Mouse (Mus musculus) embryonic facial prominence, embryonic 13.5 days (tissue): ENCODE data around the gene Syt7. TPM values are rescaled to one million over a fixed set of nuclear protein-coding genes. Genes with fewer than 3 reads are reported as not detected.

Experiments
- ATAC-seq: fragments of 200-750 bp; cut with Nextera tagmentation; 2 replicates; pipeline ENCODE4 v1.8.0; 2017; ENCODE audit warnings: low read depth; ENCODE audit not compliant: insufficient number of reproducible peaks, insufficient read depth, low FRiP score, low TSS enrichment
- H3K27ac ChIP-seq: fragments of 300-500 bp; sonication (generic); 2 replicates; pipeline ENCODE4 v1.5.1; 2015; ENCODE audit warnings: moderate library complexity, mild to moderate bottlenecking, inconsistent platforms
- H3K27me3 ChIP-seq: fragments of 300-500 bp; sonication (generic); 2 replicates; pipeline ENCODE4 v1.6.1; 2015; ENCODE audit warnings: mild to moderate bottlenecking, inconsistent platforms
- H3K36me3 ChIP-seq: fragments of 300-500 bp; sonication (generic); 2 replicates; pipeline ENCODE4 v1.6.1; 2015; ENCODE audit warnings: mild to moderate bottlenecking, inconsistent platforms
- H3K4me1 ChIP-seq: fragments of 300-500 bp; sonication (generic); 2 replicates; pipeline ENCODE4 v1.6.1; 2015; ENCODE audit warnings: inconsistent platforms
- H3K4me2 ChIP-seq: fragments of 300-500 bp; sonication (generic); 2 replicates; pipeline ENCODE4 v1.6.1; 2015; ENCODE audit warnings: moderate library complexity, mild to moderate bottlenecking, inconsistent platforms
- H3K4me3 ChIP-seq: fragments of 300-500 bp; sonication (generic); 2 replicates; pipeline ENCODE4 v1.5.1; 2015; ENCODE audit warnings: mild to moderate bottlenecking, inconsistent platforms
- H3K9ac ChIP-seq: fragments of 300-500 bp; sonication (generic); 2 replicates; pipeline ENCODE4 v1.6.1; 2015; ENCODE audit warnings: mild to moderate bottlenecking, inconsistent platforms
- H3K9me3 ChIP-seq: fragments of 300-500 bp; sonication (generic); 2 replicates; pipeline ENCODE4 v1.6.1; 2016; ENCODE audit warnings: inconsistent platforms
- WGBS: fragments of 180-500 bp; shearing (Covaris S2); methylation state at CpG from one replicate; pipeline ENCODE4 v1.1.7; 2015; ENCODE audit warnings: mixed read lengths; 5-methylcytosine and 5-hydroxymethylcytosine counted together
- polyA plus RNA-seq: library from polyadenylated mRNA; unstranded; fragments of >200 nt; fragmentation: Nextera tagmentation; extraction: Ambion mirVana; gene quantifications from 2 replicates; pipeline ENCODE4 v1.2.1, GENCODE M21; 2015

Syt7 gene
- polyA plus RNA-seq, 1 experiment from 2014 or later = 0.46 TPM

GRCm38 (mm10) chr19:10449190-10449589 is 60.3 kb downstream of the Syt7 start:
- Histone ChIP-seq H3K9ac (no peak overlapping the region), H3K27me3 (peaks cover 25% of the 10 kb centered on the region), H3K36me3 (no peaks in the 10 kb centered on the region), H3K4me1 (0 out of 2 replicates have a peak, but pooled peaks cover 5% of the 10 kb centered on the region), H3K27ac (no peak overlapping the region), H3K9me3 (no peaks in the 10 kb centered on the region), H3K4me3 (no peak overlapping the region), H3K4me2 (no peak overlapping the region)
- WGBS = 70% methylated on average over 6 of the region's 6 CpGs
- ATAC-seq = no peak

- Histone ChIP-seq H3K4me1 (0 out of 2 replicates have a peak, but pooled peaks cover 5% of the 10 kb centered on the region), H3K4me3 (no peak overlapping the region), H3K4me2 (no peak overlapping the region), H3K9ac (no peak overlapping the region), H3K27ac (no peak overlapping the region), H3K36me3 (no peaks in the 10 kb centered on the region), H3K27me3 (peaks cover 30% of the 10 kb centered on the region), H3K9me3 (no peaks in the 10 kb centered on the region)
- no peak for ATAC-seq
- 11% methylated on average over 3 of the region's 3 CpGs for WGBS
Measured at GRCm38 (mm10) chr19:10449708-10450107, 60.8 kb downstream of the Syt7 start.

- H3K36me3 ChIP-seq = no peaks in the 10 kb centered on the region
- no peak for ATAC-seq
- peaks cover 20% of the 10 kb centered on the region for H3K4me1 ChIP-seq
- H3K27ac ChIP-seq = no peak overlapping the region
- H3K9me3 ChIP-seq = no peaks in the 10 kb centered on the region
- H3K4me2 ChIP-seq = no peak overlapping the region
- no peak overlapping the region for H3K4me3 ChIP-seq
- H3K27me3 ChIP-seq = peaks cover 82% of the 10 kb centered on the region
- no peak overlapping the region for H3K9ac ChIP-seq
- WGBS = 66% methylated on average over 4 of the region's 4 CpGs
Measured at GRCm38 (mm10) chr19:10454718-10455436, 66.0 kb downstream of the Syt7 start.

- Histone ChIP-seq H3K27ac (no peak overlapping the region), H3K4me1 (peaks cover 20% of the 10 kb centered on the region), H3K27me3 (peaks cover 82% of the 10 kb centered on the region), H3K9ac (no peak overlapping the region), H3K4me2 (no peak overlapping the region), H3K36me3 (no peaks in the 10 kb centered on the region), H3K4me3 (no peak overlapping the region), H3K9me3 (no peaks in the 10 kb centered on the region)
- 66% methylated on average over 3 of the region's 3 CpGs for WGBS
- no peak for ATAC-seq
Measured at GRCm38 (mm10) chr19:10455437-10455806, 66.5 kb downstream of the Syt7 start.

GRCm38 (mm10) chr19:10456752-10457483 is 68.0 kb downstream of the Syt7 start, which contains the start of gene Lrrc10b:
Lrrc10b (minus strand) TSS chr19:10457473.
- Histone ChIP-seq H3K4me1 (peaks cover 20% of the 10 kb centered on the region), H3K9me3 (no peaks in the 10 kb centered on the region), H3K9ac (peak within 1 kb of the TSS; percentile 61), H3K36me3 (no peaks in the 10 kb centered on the region), H3K27ac (no peak within 1 kb of the TSS), H3K27me3 (peaks cover 92% of the 10 kb centered on the region), H3K4me3 (peak within 1 kb of the TSS; percentile 52), H3K4me2 (peak within 1 kb of the TSS; percentile 93)
- peak; percentile 59 for ATAC-seq
- under 1% methylated on average over 94 of the region's 96 CpGs for WGBS

GRCm38 (mm10) chr19:10457484-10457800 is 68.6 kb downstream of the Syt7 start:
- no peaks in the 10 kb centered on the region for H3K9me3 ChIP-seq

GRCm38 (mm10) chr19:10458096-10458495 is 69.2 kb downstream of the Syt7 start:
- H3K27ac ChIP-seq = no peak overlapping the region
- no peaks in the 10 kb centered on the region for H3K9me3 ChIP-seq
- peaks cover 21% of the 10 kb centered on the region for H3K4me1 ChIP-seq
- H3K36me3 ChIP-seq = no peaks in the 10 kb centered on the region
- WGBS = 27% methylated on average over 8 of the region's 8 CpGs
- H3K27me3 ChIP-seq = peaks cover 87% of the 10 kb centered on the region
- H3K9ac ChIP-seq = no peak overlapping the region
- H3K4me3 ChIP-seq = peak overlapping the region; percentile 52
- ATAC-seq = 0 out of 2 replicates have a peak, but pooled peaks have one; percentile 4
- peak overlapping the region; percentile 93 for H3K4me2 ChIP-seq

More at GRCm38 (mm10) chr19:10457484-10457800, 68.6 kb downstream of the Syt7 start:
- ATAC-seq = peak; percentile 80
- Histone ChIP-seq H3K27ac (no peak overlapping the region), H3K4me2 (peak overlapping the region; percentile 93), H3K4me3 (peak overlapping the region; percentile 52), H3K27me3 (peaks cover 92% of the 10 kb centered on the region), H3K4me1 (peaks cover 24% of the 10 kb centered on the region), H3K36me3 (no peaks in the 10 kb centered on the region), H3K9ac (peak overlapping the region; percentile 61)
- under 1% methylated on average over 34 of the region's 34 CpGs for WGBS

- no peaks in the 10 kb centered on the region for H3K9me3 ChIP-seq
- H3K4me2 ChIP-seq = no peak overlapping the region
- H3K9ac ChIP-seq = no peak overlapping the region
- peaks cover 82% of the 10 kb centered on the region for H3K27me3 ChIP-seq
- H3K4me1 ChIP-seq = peaks cover 21% of the 10 kb centered on the region
- no peak overlapping the region for H3K4me3 ChIP-seq
- H3K27ac ChIP-seq = no peak overlapping the region
- no peaks in the 10 kb centered on the region for H3K36me3 ChIP-seq
- no peak for ATAC-seq
- WGBS = 43% methylated on average over 11 of the region's 11 CpGs
Measured at GRCm38 (mm10) chr19:10459907-10460306, 71.0 kb downstream of the Syt7 start.

GRCm38 (mm10) chr19:10461584-10461983 is 72.7 kb downstream of the Syt7 start:
- H3K4me3 ChIP-seq = no peak overlapping the region
- H3K27ac ChIP-seq = no peak overlapping the region
- H3K36me3 ChIP-seq = no peaks in the 10 kb centered on the region
- H3K9ac ChIP-seq = no peak overlapping the region
- no peak for ATAC-seq
- peaks cover 15% of the 10 kb centered on the region for H3K4me1 ChIP-seq
- no peaks in the 10 kb centered on the region for H3K9me3 ChIP-seq
- H3K27me3 ChIP-seq = peaks cover 69% of the 10 kb centered on the region
- 38% methylated on average over 7 of the region's 7 CpGs for WGBS
- H3K4me2 ChIP-seq = no peak overlapping the region

- no peak overlapping the region for H3K27ac ChIP-seq
- peaks cover 40% of the 10 kb centered on the region for H3K27me3 ChIP-seq
- 20% methylated on average over 4 of the region's 4 CpGs for WGBS
- H3K4me1 ChIP-seq = peaks cover 6% of the 10 kb centered on the region
- H3K9me3 ChIP-seq = no peaks in the 10 kb centered on the region
- no peak overlapping the region for H3K4me3 ChIP-seq
- no peaks in the 10 kb centered on the region for H3K36me3 ChIP-seq
- ATAC-seq = no peak
- H3K4me2 ChIP-seq = no peak overlapping the region
- no peak overlapping the region for H3K9ac ChIP-seq
Measured at GRCm38 (mm10) chr19:10464427-10464826, 75.5 kb downstream of the Syt7 start.

- Histone ChIP-seq H3K9me3 (no peaks in the 10 kb centered on the region), H3K36me3 (no peaks in the 10 kb centered on the region), H3K27ac (no peak overlapping the region), H3K4me1 (no peaks in the 10 kb centered on the region), H3K9ac (no peak overlapping the region), H3K4me3 (no peak overlapping the region), H3K27me3 (peaks cover 9% of the 10 kb centered on the region), H3K4me2 (no peak overlapping the region)
- ATAC-seq = 0 out of 2 replicates have a peak, but pooled peaks have one; percentile 20
- WGBS = 53% methylated on average over 8 of the region's 8 CpGs
Measured at GRCm38 (mm10) chr19:10469171-10469658, 80.3 kb downstream of the Syt7 start.

- no peak overlapping the region for H3K27ac ChIP-seq
- no peaks in the 10 kb centered on the region for H3K36me3 ChIP-seq
- no peaks in the 10 kb centered on the region for H3K9me3 ChIP-seq
- WGBS = 78% methylated on average over 3 of the region's 3 CpGs
- no peak overlapping the region for H3K4me3 ChIP-seq
- no peak overlapping the region for H3K9ac ChIP-seq
- no peak overlapping the region for H3K4me2 ChIP-seq
- no peak for ATAC-seq
- no peaks in the 10 kb centered on the region for H3K4me1 ChIP-seq
- H3K27me3 ChIP-seq = peaks cover 6% of the 10 kb centered on the region; the same call in 1 of the 2 replicates
Measured at GRCm38 (mm10) chr19:10472958-10473357, 84.1 kb downstream of the Syt7 start.
